Mouse (Mus musculus) myocyte (in vitro differentiated cells): ENCODE results near the gene Timm13. TPM values are rescaled to one million over a fixed set of nuclear protein-coding genes. Genes with fewer than 3 reads are reported as not detected.

Source experiments
- H3K27me3 ChIP-seq: one replicate; pipeline ENCODE4 v1.6.1; 2011; ENCODE audit not compliant: control insufficient read depth, insufficient read depth, insufficient read length
- H3K36me3 ChIP-seq: one replicate; pipeline ENCODE4 v1.6.1; 2011; ENCODE audit not compliant: control insufficient read depth, insufficient read depth
- H3K4me2 ChIP-seq: one replicate; pipeline ENCODE4 v1.6.1; 2011; ENCODE audit warnings: low read depth, control low read depth
- H3K4me3 ChIP-seq: one replicate; pipeline ENCODE4 v1.5.1; 2011; ENCODE audit warnings: mild to moderate bottlenecking, control low read depth, moderate library complexity
- H3K79me2 ChIP-seq: one replicate; pipeline ENCODE4 v1.6.1; 2011; ENCODE audit not compliant: control insufficient read depth, insufficient read depth
- H3ac ChIP-seq: one replicate; pipeline ENCODE4 v1.6.1; 2011; ENCODE audit not compliant: control insufficient read depth, insufficient read length
- CEBPB ChIP-seq: IDR thresholded peaks from 2 replicates; pipeline ENCODE4 v1.6.1; 2011; ENCODE audit warnings: mild to moderate bottlenecking, moderate library complexity; ENCODE audit not compliant: poor library complexity, insufficient read depth, severe bottlenecking
- E2F4 ChIP-seq: IDR thresholded peaks from one replicate; pipeline ENCODE4 v1.6.1; 2011; ENCODE audit warnings: mild to moderate bottlenecking, control low read depth, moderate library complexity; ENCODE audit not compliant: insufficient read depth
- MAX ChIP-seq: IDR thresholded peaks from one replicate; pipeline ENCODE4 v1.6.1; 2011; ENCODE audit warnings: low read depth, mild to moderate bottlenecking, control low read depth
- MYOD1 ChIP-seq, 3 experiments: IDR thresholded peaks; one replicate each; pipeline ENCODE4 v1.6.1; 2011; ENCODE audit warnings: control low read depth in 2 of 3, low read depth in 2 of 3, mild to moderate bottlenecking in 2 of 3, moderate library complexity in 1 of 3; ENCODE audit not compliant: insufficient read length in 2 of 3, control insufficient read depth in 1 of 3
- MYOG ChIP-seq, 3 experiments: IDR thresholded peaks; one replicate each; pipeline ENCODE4 v1.6.1; 2011; ENCODE audit warnings: control low read depth in 2 of 3, low read depth in 2 of 3, mild to moderate bottlenecking in 2 of 3; ENCODE audit not compliant: insufficient read length in 2 of 3, control insufficient read depth in 1 of 3, insufficient read depth in 1 of 3
- POLR2A ChIP-seq: IDR thresholded peaks from one replicate; pipeline ENCODE4 v1.6.1; 2011; ENCODE audit warnings: low read depth, mild to moderate bottlenecking, control low read depth, moderate library complexity; ENCODE audit not compliant: insufficient read length
- POLR2AphosphoS2 ChIP-seq: IDR thresholded peaks from one replicate; pipeline ENCODE4 v1.6.1; 2011; ENCODE audit warnings: low read depth, control low read depth; ENCODE audit not compliant: insufficient read length
- REST ChIP-seq: IDR thresholded peaks from one replicate; pipeline ENCODE4 v1.6.1; 2011; ENCODE audit warnings: mild to moderate bottlenecking, control low read depth, moderate library complexity; ENCODE audit not compliant: insufficient read depth, insufficient read length
- SRF ChIP-seq: IDR thresholded peaks from one replicate; pipeline ENCODE4 v1.6.1; 2011; ENCODE audit warnings: low read depth; ENCODE audit not compliant: control insufficient read depth, insufficient read length
- TCF12 ChIP-seq: IDR thresholded peaks from one replicate; pipeline ENCODE4 v1.6.1; 2011; ENCODE audit warnings: mild to moderate bottlenecking, control low read depth; ENCODE audit not compliant: poor library complexity, insufficient read depth, severe bottlenecking
- TCF3 ChIP-seq: IDR thresholded peaks from one replicate; pipeline ENCODE4 v1.6.1; 2011; ENCODE audit warnings: low read depth, control low read depth; ENCODE audit not compliant: insufficient read length
- USF1 ChIP-seq: IDR thresholded peaks from one replicate; pipeline ENCODE4 v1.6.1; 2011; ENCODE audit warnings: low read depth, mild to moderate bottlenecking, control low read depth, moderate library complexity
- polyA plus RNA-seq: library from polyadenylated mRNA; unstranded; fragments of >200 nt; fragmentation: generic; extraction: Trizol; gene quantifications from one replicate; pipeline ENCODE4 v1.2.1, GENCODE M21; 2012; ENCODE audit warnings: missing spikeins

Gene Timm13
- polyA plus RNA-seq, 1 experiment, result 225 TPM

DNA sequence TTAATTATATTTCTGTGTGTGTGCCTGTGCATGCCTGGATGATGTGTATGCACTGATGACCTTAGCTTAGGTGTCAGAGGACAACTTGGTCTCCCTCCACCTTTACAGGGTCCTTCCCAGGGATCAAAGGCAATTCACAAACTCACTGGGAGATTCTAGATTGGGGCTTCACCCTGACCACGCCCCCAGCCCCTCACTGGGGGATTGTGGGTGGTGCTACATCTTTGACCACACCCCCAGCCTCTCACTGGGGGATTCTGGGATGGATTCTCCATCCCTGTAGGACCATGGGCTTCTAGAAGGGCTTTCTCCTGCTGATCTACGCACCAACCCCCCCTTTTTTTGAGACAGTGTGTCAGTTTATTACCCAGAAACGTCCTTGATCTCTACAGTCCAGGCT lies 24.7 kb upstream of the Timm13 start:
- Histone ChIP-seq H3ac (no peak overlapping the region), H3K4me2 (no peak overlapping the region), H3K27me3 (no peaks in the 10 kb centered on the region), H3K79me2 (peaks cover 6% of the 10 kb centered on the region), H3K36me3 (no peaks in the 10 kb centered on the region), H3K4me3 (no peak overlapping the region)
- TF ChIP-seq SRF (no peak), TCF3 (no peak), TCF12 (no peak), POLR2AphosphoS2 (no peak), MYOD1 (IDR thresholded peaks at IDR 0.05; ENCODE audit: control insufficient read depth in 1 of 3, insufficient read length in 2 of 3, low read depth in 2 of 3) (no peak), REST (no peak), USF1 (no peak), CEBPB (no peak), E2F4 (no peak), MYOG (IDR thresholded peaks at IDR 0.05; ENCODE audit: control insufficient read depth in 1 of 3, insufficient read depth in 1 of 3, insufficient read length in 2 of 3, low read depth in 2 of 3) (no peak), MAX (no peak), POLR2A (no peak)

DNA sequence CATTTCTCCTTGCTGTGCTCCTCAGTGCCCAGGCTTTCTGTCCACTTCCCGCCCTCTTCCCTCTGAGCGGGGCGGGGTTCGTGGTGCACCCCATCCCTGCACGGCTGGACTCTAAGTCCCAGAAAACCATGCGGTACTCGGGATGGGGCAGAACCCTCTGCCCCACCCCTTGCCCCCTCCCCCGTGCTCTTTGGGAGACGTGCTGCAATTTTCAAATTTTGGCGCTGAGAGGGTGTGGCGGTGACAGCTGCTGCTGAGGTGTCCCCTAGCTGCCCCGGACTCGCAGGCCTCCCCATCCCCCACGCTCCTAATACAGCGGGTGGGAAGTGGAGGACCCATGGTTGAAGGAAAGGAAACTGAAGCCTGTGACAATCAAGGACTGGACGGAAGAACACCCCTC lies 21.2 kb upstream of the Timm13 start:
- Histone ChIP-seq H3K4me2 (peak overlapping the region; percentile 76), H3K79me2 (peaks cover 15% of the 10 kb centered on the region), H3K36me3 (no peaks in the 10 kb centered on the region), H3K4me3 (peak overlapping the region; percentile 6), H3K27me3 (no peaks in the 10 kb centered on the region), H3ac (no peak overlapping the region)
- TF ChIP-seq POLR2A (no peak), MYOG (IDR thresholded peaks at IDR 0.05; ENCODE audit: control insufficient read depth in 1 of 3, insufficient read depth in 1 of 3, insufficient read length in 2 of 3, low read depth in 2 of 3) (peak; percentile 44 to 92 (median 84)), SRF (no peak), E2F4 (peak; percentile 91), MYOD1 (IDR thresholded peaks at IDR 0.05; ENCODE audit: control insufficient read depth in 1 of 3, insufficient read length in 2 of 3, low read depth in 2 of 3) (peak in 2 of 3 experiments; percentile 80 to 94), TCF12 (peak; percentile 15)

DNA sequence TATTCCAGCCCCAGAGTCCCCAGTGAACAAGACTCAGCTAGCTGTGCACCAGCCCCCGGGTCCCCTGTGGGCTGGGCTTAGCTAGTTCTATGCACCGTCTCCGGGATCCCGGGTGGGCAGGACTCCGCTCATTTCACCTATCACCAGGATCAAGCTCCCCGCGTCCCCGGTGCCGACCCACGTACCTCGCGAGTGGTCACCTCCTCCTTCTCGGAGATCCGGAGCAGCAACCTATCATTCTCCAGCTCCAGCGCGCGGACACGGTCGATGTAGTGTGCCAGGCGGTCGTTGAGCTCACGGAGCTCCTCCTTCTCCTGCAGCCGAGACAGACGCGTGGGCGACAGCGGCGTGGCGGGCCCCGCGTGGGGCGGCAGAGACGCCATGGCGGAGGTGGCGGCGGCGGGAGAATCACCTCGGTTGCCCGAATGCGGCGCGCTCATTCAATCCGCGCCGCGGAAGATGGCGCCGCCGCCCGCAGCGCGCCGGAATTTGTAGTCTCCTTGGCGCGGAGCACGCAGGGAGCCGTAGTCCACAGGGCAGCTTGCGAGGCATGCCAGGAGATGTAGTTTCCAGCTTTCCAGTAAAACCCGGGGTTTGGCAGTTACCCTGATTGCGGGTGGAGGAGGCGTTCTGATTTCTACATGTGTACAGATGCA lies 17.1 kb upstream of the Timm13 start, which contains the start of gene Lmnb2:
Gene Lmnb2, minus strand, starts transcription at position 467 of the 656 bp plus-strand sequence.
- Histone ChIP-seq H3K4me3 (peak within 1 kb of the TSS; percentile 92), H3K36me3 (no peaks in the 10 kb centered on the region), H3K27me3 (no peaks in the 10 kb centered on the region), H3K4me2 (peak within 1 kb of the TSS; percentile 94), H3K79me2 (peaks cover 23% of the 10 kb centered on the region), H3ac (peak within 1 kb of the TSS; percentile 66)
- TF ChIP-seq POLR2AphosphoS2 (peak; percentile 47), POLR2A (peak; percentile 72), E2F4 (peak; percentile 85), MYOG (IDR thresholded peaks at IDR 0.05; ENCODE audit: control insufficient read depth in 1 of 3, insufficient read depth in 1 of 3, insufficient read length in 2 of 3, low read depth in 2 of 3) (peak in 1 of 3 experiments; percentile 3), MYOD1 (IDR thresholded peaks at IDR 0.05; ENCODE audit: control insufficient read depth in 1 of 3, insufficient read length in 2 of 3, low read depth in 2 of 3) (peak in 1 of 3 experiments; percentile 11), MAX (no peak)

DNA sequence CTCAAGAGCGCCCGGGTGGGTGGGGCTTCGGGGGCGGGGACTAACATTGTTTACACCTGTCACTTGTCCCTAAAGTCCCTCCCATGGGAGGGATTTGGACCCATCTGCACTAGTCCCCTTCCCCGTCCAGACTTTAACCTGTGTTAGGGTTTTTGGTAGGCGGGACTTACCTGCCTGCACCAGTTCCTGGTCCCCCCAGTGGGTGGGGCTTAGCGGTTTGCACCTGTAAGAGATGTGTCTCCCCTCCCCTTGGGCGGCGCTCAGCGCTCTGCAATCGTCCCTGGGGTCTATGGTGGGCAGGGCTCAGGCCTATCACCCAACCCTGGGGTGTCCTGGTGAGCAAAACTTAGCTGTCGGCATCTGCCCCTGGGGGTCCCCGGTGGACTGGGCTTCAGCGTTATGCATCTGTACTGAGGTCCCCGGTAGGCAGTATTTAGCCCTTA lies 16.6 kb upstream of the Timm13 start:
- no peak for TF ChIP-seq E2F4
- no peak for TF ChIP-seq MYOD1 (IDR thresholded peaks at IDR 0.05; ENCODE audit: control insufficient read depth in 1 of 3, insufficient read length in 2 of 3, low read depth in 2 of 3)
- TF ChIP-seq TCF12, result no peak
- no peak for TF ChIP-seq MYOG (IDR thresholded peaks at IDR 0.05; ENCODE audit: control insufficient read depth in 1 of 3, insufficient read depth in 1 of 3, insufficient read length in 2 of 3, low read depth in 2 of 3)
- no peak for TF ChIP-seq TCF3
- no peak for TF ChIP-seq CEBPB
- TF ChIP-seq USF1, result no peak
- no peak for TF ChIP-seq MAX
- TF ChIP-seq POLR2A, result no peak
- TF ChIP-seq POLR2AphosphoS2, result no peak
- no peak for TF ChIP-seq REST
- TF ChIP-seq SRF, result no peak
- Histone ChIP-seq H3K79me2 (peaks cover 29% of the 10 kb centered on the region), H3K4me3 (peak overlapping the region; percentile 92), H3K36me3 (no peaks in the 10 kb centered on the region), H3ac (peak overlapping the region; percentile 66), H3K27me3 (no peaks in the 10 kb centered on the region), H3K4me2 (peak overlapping the region; percentile 94)

DNA sequence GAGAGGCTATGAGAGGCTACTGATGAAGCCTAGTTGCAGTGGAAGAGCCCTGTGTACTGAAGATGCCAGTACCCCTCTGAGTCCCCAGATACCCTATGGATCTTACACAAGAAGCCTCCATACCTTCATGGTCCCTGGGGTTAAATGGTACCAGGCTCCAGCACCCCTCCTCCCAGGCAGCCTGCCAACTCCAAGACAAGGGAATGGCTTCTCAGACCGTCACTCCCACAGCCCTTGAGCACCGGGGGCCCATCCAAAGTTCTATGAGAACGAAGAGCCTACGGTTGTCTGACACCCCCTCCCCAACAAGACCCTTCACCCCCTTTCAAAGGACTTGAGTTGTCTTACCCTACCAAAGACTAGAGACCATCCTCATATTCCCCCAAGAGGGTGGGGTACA lies 15.0 kb upstream of the Timm13 start:
- H3K4me2 ChIP-seq, result peak overlapping the region; percentile 94

More for the DNA sequence above, 15.0 kb upstream of the Timm13 start:
- H3K79me2 ChIP-seq, result peaks cover 30% of the 10 kb centered on the region
- H3K4me3 ChIP-seq, result peak overlapping the region; percentile 92
- H3K27me3 ChIP-seq, result no peaks in the 10 kb centered on the region
- no peak for TF ChIP-seq E2F4
- TF ChIP-seq TCF12, result no peak
- no peak for TF ChIP-seq TCF3
- TF ChIP-seq POLR2AphosphoS2, result no peak
- no peak for TF ChIP-seq SRF
- TF ChIP-seq CEBPB, result no peak
- no peak for TF ChIP-seq USF1
- no peak for TF ChIP-seq MYOG (IDR thresholded peaks at IDR 0.05; ENCODE audit: control insufficient read depth in 1 of 3, insufficient read depth in 1 of 3, insufficient read length in 2 of 3, low read depth in 2 of 3)
- no peak for TF ChIP-seq MYOD1 (IDR thresholded peaks at IDR 0.05; ENCODE audit: control insufficient read depth in 1 of 3, insufficient read length in 2 of 3, low read depth in 2 of 3)
- TF ChIP-seq REST, result no peak
- TF ChIP-seq POLR2A, result no peak
- TF ChIP-seq MAX, result no peak
- no peak overlapping the region for H3ac ChIP-seq
- no peaks in the 10 kb centered on the region for H3K36me3 ChIP-seq
